Mouse (Mus musculus) lung, postnatal 36 days (tissue): ENCODE measurements at regions not wholly inside any gene's neighbourhood (a gene's known extent, or its start where the extent isn't known, plus 50 kb on each side); places are given as distances from the start of the nearest gene placed in this dataset.

Source experiments
- DNase-seq: peaks from one replicate; pipeline ENCODE4 v3.0.0; 2022; ENCODE audit warnings: mixed read lengths

DNA sequence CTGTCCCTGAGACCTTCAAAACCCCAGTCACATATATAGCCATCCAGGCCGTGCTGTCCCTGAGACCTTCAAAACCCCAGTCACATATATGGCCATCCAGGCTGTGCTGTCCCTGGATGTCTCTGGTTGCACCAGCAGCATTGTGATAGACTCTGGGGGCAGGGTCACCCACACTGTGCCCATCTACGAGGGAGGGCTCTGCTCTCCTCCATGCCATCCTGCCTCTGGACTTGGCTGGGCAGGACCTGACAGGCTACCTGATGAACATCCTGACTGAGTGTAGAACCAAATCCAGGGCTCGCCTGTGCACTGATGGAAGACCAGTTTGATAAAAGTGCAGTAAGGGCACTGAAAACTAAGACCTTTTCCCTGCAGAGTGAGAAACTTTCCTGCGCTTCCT is 63.1 kb upstream of the S1pr3 start:
- no peak for DNase-seq

- DNase-seq, result peak; percentile 38
Measured at GRCm38 (mm10) chr13:51345839-51346550, 62.4 kb upstream of the S1pr3 start.

- no peak for DNase-seq
Measured at GRCm38 (mm10) chr13:51348707-51349106, 59.7 kb upstream of the S1pr3 start.

- no peak for DNase-seq
Measured at GRCm38 (mm10) chr13:51349818-51350551, 58.5 kb upstream of the S1pr3 start.

- no peak for DNase-seq
Measured at GRCm38 (mm10) chr13:51352874-51353273, 55.6 kb upstream of the S1pr3 start.

DNA sequence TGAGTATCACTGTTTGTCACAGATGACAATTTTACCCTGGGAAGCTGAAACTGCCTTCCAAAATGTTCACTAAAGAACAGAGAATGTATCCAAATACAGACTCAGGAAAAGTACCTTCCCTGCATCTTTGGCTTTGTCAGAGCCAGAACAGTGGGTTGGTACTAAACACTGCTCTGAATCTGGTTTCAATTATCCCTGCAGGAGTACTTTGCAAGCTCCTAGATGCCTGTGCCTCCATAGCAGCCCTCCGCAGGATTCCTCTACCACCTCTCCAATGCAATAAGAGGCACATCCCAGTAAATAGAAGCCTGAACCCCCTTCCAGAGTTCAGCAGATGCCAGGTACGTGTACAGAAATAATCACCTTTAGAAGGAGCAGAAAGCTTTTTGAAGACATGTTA is 52.9 kb upstream of the S1pr3 start:
- no peak for DNase-seq
